Mouse (Mus musculus) A20 (cell line): Measurements from ENCODE around the gene Gm973.

Experiments used
- DNase-seq: peaks from one replicate; pipeline ENCODE4 v3.0.0-alpha.2; 2011; ENCODE audit warnings: low read depth, low spot score

Gene Gm973

DNA sequence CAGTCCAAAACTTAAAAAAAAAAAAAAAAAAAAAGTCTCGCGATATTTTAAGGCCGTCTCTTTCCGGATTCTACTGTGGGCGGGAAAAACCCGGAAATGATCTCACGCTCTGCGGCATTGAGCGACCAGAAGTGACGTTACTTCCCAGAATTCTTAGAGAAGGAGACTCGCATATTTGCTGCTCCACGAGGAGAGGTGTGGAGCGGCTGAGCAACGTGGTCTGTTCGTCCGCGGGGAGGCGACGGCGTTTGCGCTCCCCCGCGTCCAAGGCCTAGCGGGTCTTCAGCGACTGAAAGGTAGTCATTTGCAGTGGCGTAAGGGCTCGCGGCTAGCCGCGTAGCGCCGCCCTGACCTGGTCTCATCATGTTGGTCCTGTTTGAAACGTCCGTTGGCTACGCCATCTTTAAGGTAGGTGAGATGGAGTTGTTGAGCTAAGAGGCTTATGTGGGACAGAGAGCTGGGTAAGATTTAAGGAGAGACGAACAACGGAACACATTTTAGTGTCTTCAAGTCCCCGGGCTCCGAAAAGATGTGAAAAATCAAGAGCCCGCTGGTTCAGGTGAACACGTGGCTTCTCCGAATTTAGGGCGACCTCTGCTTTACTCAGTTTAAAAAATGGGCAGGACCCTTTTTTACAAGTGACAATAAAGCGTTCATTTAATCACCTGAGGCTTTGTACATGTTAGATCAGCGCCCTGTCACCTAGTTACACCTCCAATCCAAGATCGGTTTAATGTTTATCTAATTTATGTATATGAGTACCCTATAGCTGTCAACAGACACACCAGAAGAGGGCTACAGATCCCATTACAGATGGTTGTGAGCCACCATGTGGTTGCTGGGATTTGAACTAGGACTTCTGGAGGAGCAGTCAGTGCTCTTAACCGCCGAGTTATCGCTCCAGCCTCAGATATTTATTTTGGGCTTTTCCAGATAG is 169.0 kb downstream of the Gm973 start, which contains the start of gene Nop58:
TSS of gene Nop58 (plus strand) at position 153 of the 937 bp plus-strand sequence.
- peak; percentile 97 for DNase-seq
